Mouse (Mus musculus): ENCODE results near the gene Tmem135. TPM values are rescaled to one million over a fixed set of nuclear protein-coding genes. Genes with fewer than 3 reads are reported as not detected.

The Tmem135 gene
- polyA plus RNA-seq, 1 experiment from 2014 or later = 29.1 TPM

Small RNA genes within 50 kb of the gene (microRNA-seq; reads per million reads assigned to microRNA genes)
- gene Gm22171 (not detected), gene Gm24659 (not detected)

Other genes with a start within 250 kb of the Tmem135 start
- gene Fzd4, start 133 bp upstream of the Tmem135 start, polyA plus RNA-seq (2015; fragmentation: Nextera tagmentation; extraction: Ambion mirVana) = 2.0 and 2.4 TPM in 2 replicates
- 17.9 and 21.0 TPM in 2 replicates for gene Prss23, start 123.0 kb upstream of the Tmem135 start, polyA plus RNA-seq (2015; fragmentation: Nextera tagmentation; extraction: Ambion mirVana)
- 14.7 and 14.8 TPM in 2 replicates for gene Me3, start 228.2 kb upstream of the Tmem135 start, polyA plus RNA-seq (2015; fragmentation: Nextera tagmentation; extraction: Ambion mirVana)